Mouse (Mus musculus) heart, postnatal 14 days (tissue): ENCODE measurements at regions not wholly inside any gene's neighbourhood (a gene's known extent, or its start where the extent isn't known, plus 50 kb on each side); places are given as distances from the start of the nearest gene placed in this dataset.
A peak's percentile ranks its signal among the peaks of the same experiment; 100 is the strongest.

ENCODE experiments used
- DNase-seq, 2 experiments: peaks; one replicate each; pipeline ENCODE4 v3.0.0; 2021 to 2022
- intact Hi-C: fragments of 180-260 bp; cut with DNase I; formaldehyde crosslinking; loops from one replicate; pipeline ENCODE4 v1.15.1; 2025

GRCm38 (mm10) chr16:49278478-49278877, 221.2 kb downstream of the Myh15 start:
- intact Hi-C loops: loop anchor here (2.0 kb wide), 1 partner anchor 44 kb away; no protein-coding TSS in a partner anchor
- peak; percentile 66 to 84 for DNase-seq

DNA sequence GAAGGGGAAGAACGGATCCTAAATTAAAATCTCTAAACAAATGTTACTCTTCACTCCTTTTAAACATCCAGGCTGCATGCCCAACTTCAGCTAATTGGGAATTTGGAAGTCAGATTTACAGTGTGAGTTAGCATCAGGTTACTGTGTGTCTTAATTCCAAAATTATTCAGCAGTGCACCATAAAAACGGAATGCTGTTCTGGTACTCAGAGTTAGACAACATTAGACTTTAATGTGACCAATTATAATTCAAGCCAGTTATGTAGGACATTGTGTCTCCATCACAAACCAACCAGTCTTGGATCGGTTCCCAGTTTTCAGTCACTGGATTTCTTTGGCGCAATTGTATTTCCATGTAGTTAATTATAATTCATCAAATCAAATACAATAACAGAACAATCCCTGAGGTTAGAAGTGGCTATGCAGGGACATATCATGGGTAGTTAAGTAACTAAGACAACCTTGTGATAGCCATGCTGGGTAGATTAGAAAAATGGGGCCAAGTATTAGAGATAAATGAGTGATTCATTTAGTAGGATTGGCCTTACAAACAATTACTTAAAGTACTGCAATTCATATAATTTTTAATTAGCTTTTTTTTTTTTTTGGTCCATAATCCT, 230.9 kb downstream of the Myh15 start:
- peak; percentile 4 to 6 for DNase-seq
- intact Hi-C loops: no loop called here

DNA sequence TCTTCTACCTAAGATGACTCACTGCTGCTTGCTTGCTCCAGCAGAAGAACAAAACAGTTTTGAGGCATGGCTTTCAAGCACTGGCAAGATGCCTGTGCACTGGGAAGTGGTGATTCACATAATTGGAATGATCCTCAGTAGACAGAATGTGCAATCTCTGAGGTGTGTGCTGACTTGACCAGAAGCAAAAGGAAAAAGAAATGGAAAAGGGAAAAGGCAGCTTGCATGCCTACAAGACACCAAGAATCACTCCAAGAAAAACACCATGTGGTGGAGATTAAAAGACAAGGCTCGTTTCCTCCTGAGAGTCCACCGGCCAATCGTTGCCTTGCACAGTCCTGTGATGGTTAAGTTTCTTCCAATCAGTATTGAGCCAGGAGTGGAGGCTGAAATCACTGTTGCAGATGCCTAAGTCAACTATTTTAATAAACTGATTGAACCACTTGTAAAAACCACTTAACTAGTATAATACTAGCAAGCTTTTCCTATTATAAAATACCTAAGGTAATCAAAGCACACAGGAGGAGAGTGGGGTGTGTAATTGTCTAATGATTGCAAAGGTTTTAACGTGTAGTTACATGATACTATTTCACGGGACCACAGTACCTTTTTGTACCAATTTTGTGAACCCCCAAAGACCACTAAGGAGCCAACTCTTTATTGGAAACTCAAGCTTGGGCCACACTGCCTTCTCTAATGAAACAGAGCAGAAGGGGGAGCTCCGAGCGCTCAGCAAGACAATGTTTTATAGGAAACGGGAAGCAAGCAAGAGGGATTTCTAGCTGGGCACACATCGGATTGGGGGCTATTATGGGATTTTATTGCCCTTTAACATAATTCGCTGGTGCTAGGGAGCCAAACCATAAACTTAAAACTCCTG, 232.2 kb downstream of the Myh15 start:
- intact Hi-C loops: no loop called here
- peak; percentile 24 to 31 for DNase-seq

DNA sequence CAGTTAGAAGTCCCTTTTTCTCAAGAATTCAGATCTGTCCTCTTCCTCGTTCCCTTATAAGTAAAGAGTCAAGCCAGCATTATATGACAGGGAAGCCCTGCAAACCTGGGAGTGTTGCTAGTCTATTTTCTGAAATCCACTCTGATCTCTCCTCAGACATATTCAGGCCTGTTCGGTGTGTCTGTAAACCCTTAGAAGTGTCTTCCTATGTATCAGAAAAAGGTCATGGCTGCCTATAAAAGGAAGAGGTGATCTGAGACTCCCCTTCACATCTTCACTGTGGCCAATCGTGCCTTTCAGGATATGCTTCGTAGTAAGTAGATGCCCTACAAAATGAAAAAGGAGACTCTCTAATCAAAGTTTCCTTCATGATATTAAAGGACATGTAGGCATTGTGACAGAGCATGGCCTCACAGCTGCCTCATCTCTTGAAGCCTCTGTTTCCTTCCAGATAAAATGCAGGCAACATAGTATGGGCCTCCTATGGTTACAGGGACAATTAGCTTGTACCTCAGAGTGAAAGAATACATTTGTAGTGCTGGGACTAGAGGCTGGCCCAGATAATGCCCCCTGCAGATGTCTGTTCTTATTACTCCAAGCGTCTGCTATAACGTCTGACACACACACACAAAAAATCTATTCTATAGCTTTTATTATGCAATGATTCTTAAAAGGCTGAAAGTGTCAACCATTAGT, 246.5 kb downstream of the Myh15 start:
- intact Hi-C loops: no loop called here
- no peak for DNase-seq

DNA sequence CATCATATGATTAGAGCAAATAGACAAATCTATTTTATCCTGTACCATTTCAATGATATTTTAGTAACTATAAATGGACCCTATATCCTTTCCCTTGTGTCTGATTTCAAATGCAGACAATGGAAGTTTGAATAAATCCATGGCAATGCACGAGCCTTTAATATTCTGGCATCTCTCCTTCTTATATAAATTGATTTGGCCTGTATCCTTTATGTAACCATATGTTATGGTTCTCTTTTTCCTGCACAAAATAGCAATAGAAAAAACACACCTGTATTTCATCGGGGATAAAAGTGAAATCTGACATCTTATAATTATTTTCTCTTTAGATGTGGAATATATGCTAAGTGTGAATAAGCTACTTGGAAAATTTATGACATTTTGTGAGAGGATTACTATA, 247.1 kb downstream of the Myh15 start:
- DNase-seq: no peak
- intact Hi-C loops: no loop called here

GRCm38 (mm10) chr16:49317061-49317460, 259.8 kb downstream of the Myh15 start:
- DNase-seq: no peak
- intact Hi-C loops: no loop called here

DNA sequence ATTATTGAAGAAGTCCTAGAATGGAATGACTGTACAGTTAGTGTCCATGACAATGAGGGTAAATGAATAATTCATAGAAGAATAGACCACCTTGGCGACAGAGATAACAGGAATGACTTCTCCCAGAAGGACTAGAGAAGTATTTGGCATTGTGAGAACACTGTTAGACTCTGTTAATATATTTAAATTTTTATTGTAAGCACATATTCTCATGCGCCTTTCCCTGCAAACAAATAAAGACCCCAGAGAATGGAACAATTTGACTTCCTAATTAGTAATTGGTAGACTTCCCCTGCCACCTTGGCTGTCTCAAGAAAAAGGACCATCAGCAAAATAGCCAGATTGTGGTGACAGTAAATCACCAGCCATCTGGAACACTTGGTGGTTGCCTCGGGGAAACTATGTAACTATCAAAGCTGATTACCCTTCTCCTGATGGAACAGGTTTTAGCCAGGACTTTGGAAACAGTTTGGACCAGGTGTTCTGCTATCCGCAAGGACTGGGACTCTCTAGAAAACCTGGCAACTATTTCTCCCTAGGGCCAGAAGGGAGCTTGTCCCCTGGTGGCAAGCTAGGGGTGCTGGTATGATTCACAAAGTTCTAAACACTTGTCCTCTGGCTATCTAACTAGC, 261.9 kb downstream of the Myh15 start:
- intact Hi-C loops: no loop called here
- DNase-seq: no peak

- intact Hi-C loops: loop anchor here (5.0 kb wide), 2 partner anchors 157 to 302 kb away; no protein-coding TSS in a partner anchor
- DNase-seq: no peak
Measured at GRCm38 (mm10) chr16:49319774-49320173, 262.5 kb downstream of the Myh15 start.

- intact Hi-C loops: loop anchor here (2.0 to 5.0 kb wide), 3 partner anchors 43 to 305 kb away; no protein-coding TSS in a partner anchor
- no peak for DNase-seq
Measured at GRCm38 (mm10) chr16:49321951-49322350, 264.7 kb downstream of the Myh15 start.

GRCm38 (mm10) chr16:49330725-49331386, 273.6 kb downstream of the Myh15 start:
- no peak for DNase-seq
- intact Hi-C loops: no loop called here

GRCm38 (mm10) chr16:49332107-49332722, 274.9 kb downstream of the Myh15 start:
- intact Hi-C loops: no loop called here
- peak; percentile 21 to 38 for DNase-seq

- DNase-seq: peak; percentile 5 to 19
Measured at GRCm38 (mm10) chr16:49335916-49336315, 278.6 kb downstream of the Myh15 start.

GRCm38 (mm10) chr16:49337948-49338347, 280.7 kb downstream of the Myh15 start:
- intact Hi-C loops: no loop called here

More at GRCm38 (mm10) chr16:49335916-49336315, 278.6 kb downstream of the Myh15 start:
- intact Hi-C loops: no loop called here

GRCm38 (mm10) chr16:49358404-49358803, 301.1 kb downstream of the Myh15 start:
- DNase-seq: no peak
- intact Hi-C loops: no loop called here

More at GRCm38 (mm10) chr16:49337948-49338347, 280.7 kb downstream of the Myh15 start:
- DNase-seq: no peak

- intact Hi-C loops: no loop called here
- no peak for DNase-seq
Measured at GRCm38 (mm10) chr16:49361731-49362130, 304.4 kb downstream of the Myh15 start.

GRCm38 (mm10) chr16:49369450-49369849, 312.2 kb downstream of the Myh15 start:
- intact Hi-C loops: no loop called here
- DNase-seq: peak; percentile 32 to 37

DNA sequence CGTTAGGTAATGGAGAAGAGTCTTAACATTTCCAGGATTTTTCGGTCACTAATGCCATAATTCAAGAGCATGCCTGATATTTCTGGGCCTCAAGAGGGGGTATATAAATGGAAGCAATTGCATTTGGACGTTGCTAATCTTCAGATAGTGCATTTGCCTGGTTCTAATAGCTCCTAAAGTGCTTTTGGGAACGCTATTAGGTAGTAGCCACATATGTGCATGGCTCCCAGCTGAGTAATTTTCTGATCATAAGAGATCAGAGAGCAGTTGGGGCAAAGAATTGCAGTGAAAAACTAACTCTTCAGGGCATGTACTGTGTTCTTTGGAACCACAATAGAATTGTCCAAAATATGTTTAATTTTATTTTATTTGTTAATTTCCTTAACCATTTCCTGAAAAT, 317.8 kb downstream of the Myh15 start:
- intact Hi-C loops: no loop called here

DNA sequence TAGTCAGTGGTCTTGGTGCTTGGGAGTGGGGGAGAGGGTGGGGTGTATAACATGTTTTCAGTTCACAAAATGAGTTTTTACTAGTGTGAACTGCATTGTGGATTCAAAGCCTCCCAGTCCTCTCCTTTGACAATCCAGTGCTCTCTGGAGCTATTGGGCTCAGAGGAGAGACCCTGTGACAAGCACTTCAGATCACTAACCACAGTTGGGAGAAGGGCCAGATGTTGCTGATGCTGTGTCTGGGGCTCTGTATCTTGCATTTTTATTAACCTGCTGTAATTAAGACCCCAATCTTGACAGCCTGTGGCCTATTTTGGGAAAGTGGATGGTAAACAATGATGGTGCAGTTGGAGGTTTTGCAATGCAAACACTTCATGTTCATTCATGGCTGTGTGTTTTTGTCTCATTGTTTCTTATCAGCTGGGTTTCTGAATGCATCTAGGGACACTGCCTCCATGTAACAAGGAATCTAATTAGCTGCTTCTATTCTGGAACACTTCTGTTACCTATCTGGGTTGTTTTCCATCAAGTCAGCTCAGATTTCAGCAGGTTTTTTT, 320.0 kb upstream of the Ift57 start:
- intact Hi-C loops: no loop called here
- no peak for DNase-seq

More for the DNA sequence above, 317.8 kb downstream of the Myh15 start:
- DNase-seq: no peak

GRCm38 (mm10) chr16:49388135-49388534, 310.9 kb upstream of the Ift57 start:
- DNase-seq: no peak
- intact Hi-C loops: no loop called here
